Mouse (Mus musculus): Measurements from ENCODE around the gene H2-T23. TPM values are rescaled to one million over a fixed set of nuclear protein-coding genes. Genes with fewer than 3 reads are reported as not detected.
"Not testable (repeated sequence)": the region's sequence is repeated elsewhere in the genome, so short reads cannot be mapped to it uniquely, and the experiment has no call there.

The H2-T23 gene
- polyA plus RNA-seq (2014; fragmentation: Nextera tagmentation; extraction: Ambion mirVana), result 3.2 and 3.3 TPM in 2 replicates

DNA sequence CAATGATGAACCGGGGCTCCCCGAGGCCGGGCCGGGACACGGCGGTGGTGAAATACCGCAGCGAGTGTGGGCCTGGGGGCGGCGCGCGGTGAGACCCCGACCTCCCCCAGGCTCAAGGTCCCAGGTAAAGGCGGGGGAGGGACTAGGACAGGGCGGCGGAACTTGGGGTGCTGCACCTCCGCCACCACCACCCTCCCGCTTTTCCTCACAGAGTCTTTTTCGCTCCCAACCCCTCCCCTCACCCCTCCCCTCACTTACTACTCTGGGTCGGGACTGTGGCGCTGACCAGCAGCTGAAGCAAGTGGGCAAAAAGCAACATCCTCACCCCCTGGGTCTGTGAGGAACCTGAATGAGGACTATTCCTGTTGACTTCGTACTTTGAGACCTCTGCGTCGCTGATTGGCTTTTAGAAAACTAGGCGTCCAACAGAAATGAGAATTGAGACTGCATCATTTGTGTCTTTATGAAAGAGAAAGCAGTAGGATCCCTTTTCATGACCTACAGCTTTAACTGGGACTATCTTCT is at the start of gene H2-T23:
TSS of gene H2-T23 (minus strand) at position 505 of the 525 bp plus-strand sequence.
- H3K36me3 ChIP-seq (ENCODE audit: control insufficient read depth, insufficient read depth, low read length); H3K4me1 ChIP-seq (ENCODE audit: control insufficient read depth, insufficient read depth, low read length); H3K27ac ChIP-seq (ENCODE audit: low read depth, low read length); H3K9me3 ChIP-seq (ENCODE audit: control insufficient read depth, low read length); H3K27me3 ChIP-seq (ENCODE audit: control insufficient read depth, insufficient read depth, low read length): not testable (repeated sequence)
- peak; percentile 33; the same call in 1 of the 2 replicates for ATAC-seq (ENCODE audit: low FRiP score)
- 1% methylated on average over 25 of the region's 25 CpGs for WGBS
- Histone ChIP-seq H3K4me3 (ENCODE audit: low read depth, low read length) (peak within 1 kb of the TSS; percentile 37), H3K9ac (ENCODE audit: low read length) (peak within 1 kb of the TSS; percentile 60), H3K4me2 (peak within 1 kb of the TSS; percentile 69)
- DNase-seq (ENCODE audit: low spot score, missing footprints), result peak; percentile 88

DNA sequence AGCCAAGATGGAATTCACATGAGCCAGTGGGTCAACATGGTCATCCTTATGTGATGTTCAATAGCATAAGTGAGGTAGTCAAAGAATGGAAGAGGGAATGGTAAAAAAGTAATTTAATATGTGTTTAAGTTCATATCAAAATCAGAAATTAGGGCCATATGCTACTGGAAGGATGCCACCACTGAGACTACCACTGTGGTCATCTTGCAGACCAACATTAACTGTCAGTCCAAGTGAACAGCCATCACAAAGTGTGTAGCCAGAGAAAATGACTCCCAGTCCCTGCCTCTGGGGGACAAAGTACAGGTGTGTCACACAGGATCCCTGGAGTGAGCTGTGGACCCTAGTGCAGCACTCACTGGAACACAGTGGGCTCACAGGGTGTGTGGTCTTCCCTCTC is 49.2 kb upstream of the H2-T23 start:
- peak; percentile 66 for DNase-seq (ENCODE audit: low spot score, missing footprints)
- not testable (repeated sequence) for ATAC-seq (ENCODE audit: low FRiP score); H3K9me3 ChIP-seq (ENCODE audit: control insufficient read depth, low read length); H3K9ac ChIP-seq (ENCODE audit: low read length); H3K4me2 ChIP-seq; H3K4me3 ChIP-seq (ENCODE audit: low read depth, low read length); H3K27ac ChIP-seq (ENCODE audit: low read depth, low read length); H3K4me1 ChIP-seq (ENCODE audit: control insufficient read depth, insufficient read depth, low read length); H3K27me3 ChIP-seq (ENCODE audit: control insufficient read depth, insufficient read depth, low read length); H3K36me3 ChIP-seq (ENCODE audit: control insufficient read depth, insufficient read depth, low read length)

DNA sequence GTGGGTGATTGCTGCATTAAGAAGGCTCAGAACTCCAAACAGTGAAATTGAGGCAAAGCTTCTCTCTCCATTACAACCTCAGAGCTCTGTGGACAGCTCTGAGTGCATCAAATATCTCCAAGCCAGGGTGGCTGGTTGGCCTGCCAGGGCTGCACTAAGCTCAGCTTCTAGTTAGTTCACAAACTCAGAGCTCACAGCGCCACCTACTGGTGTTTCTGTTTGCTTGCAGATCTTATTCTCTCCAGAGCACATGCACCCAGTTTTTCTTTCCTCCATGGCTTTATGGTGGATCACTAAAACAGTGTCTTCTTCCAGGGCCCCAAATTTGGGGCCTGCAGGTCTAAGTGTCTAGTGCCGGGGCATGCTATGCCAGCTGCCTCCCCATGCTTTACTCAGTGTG is 28.2 kb upstream of the H2-T23 start:
- no peak overlapping the region for H3K9ac ChIP-seq (ENCODE audit: low read length)
- no peak overlapping the region for H3K4me3 ChIP-seq (ENCODE audit: low read depth, low read length)
- H3K4me1 ChIP-seq (ENCODE audit: control insufficient read depth, insufficient read depth, low read length), result no peaks in the 10 kb centered on the region
- WGBS, result 27% methylated on average over 2 of the region's 2 CpGs
- no peaks in the 10 kb centered on the region for H3K9me3 ChIP-seq (ENCODE audit: control insufficient read depth, low read length)
- H3K27ac ChIP-seq (ENCODE audit: low read depth, low read length), result no peak overlapping the region
- DNase-seq (ENCODE audit: low spot score, missing footprints) (peak; percentile 92), ATAC-seq (ENCODE audit: low FRiP score) (no peak)
- H3K4me2 ChIP-seq, result no peak overlapping the region
- H3K36me3 ChIP-seq (ENCODE audit: control insufficient read depth, insufficient read depth, low read length), result no peaks in the 10 kb centered on the region
- H3K27me3 ChIP-seq (ENCODE audit: control insufficient read depth, insufficient read depth, low read length), result no peaks in the 10 kb centered on the region

DNA sequence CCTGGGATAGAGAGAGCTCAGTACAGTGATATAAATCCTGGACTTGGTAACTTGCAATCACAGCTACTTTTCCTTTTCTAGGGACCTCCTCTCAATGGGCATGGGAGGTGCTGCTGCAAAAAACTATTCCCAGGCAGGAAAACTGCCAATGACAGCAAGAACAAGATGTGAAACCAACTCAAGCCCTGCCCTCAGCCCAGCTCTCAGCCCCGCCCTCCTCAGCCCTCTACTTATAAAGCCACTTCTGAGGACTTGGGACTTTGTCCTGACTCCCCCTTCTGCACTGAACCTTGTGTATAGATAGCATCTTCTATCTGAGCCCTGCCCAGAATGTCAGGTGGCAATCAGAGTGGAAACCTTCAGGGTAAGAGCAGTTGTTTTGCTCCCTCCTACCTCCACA is 25.7 kb upstream of the H2-T23 start, which contains the start of gene Gm11127:
TSS of gene Gm11127 (minus strand) at position 10 of the 400 bp plus-strand sequence.
- H3K4me3 ChIP-seq (ENCODE audit: low read depth, low read length); ATAC-seq (ENCODE audit: low FRiP score); H3K27ac ChIP-seq (ENCODE audit: low read depth, low read length); DNase-seq (ENCODE audit: low spot score, missing footprints); H3K4me1 ChIP-seq (ENCODE audit: control insufficient read depth, insufficient read depth, low read length); H3K9me3 ChIP-seq (ENCODE audit: control insufficient read depth, low read length); H3K27me3 ChIP-seq (ENCODE audit: control insufficient read depth, insufficient read depth, low read length); H3K36me3 ChIP-seq (ENCODE audit: control insufficient read depth, insufficient read depth, low read length); H3K4me2 ChIP-seq; H3K9ac ChIP-seq (ENCODE audit: low read length): not testable (repeated sequence)
- WGBS, result 59% methylated on average over 1 of the region's 1 CpGs

GRCm38 (mm10) chr17:36057927-36058326 is 25.3 kb upstream of the H2-T23 start:
- not testable (repeated sequence) for DNase-seq (ENCODE audit: low spot score, missing footprints); H3K36me3 ChIP-seq (ENCODE audit: control insufficient read depth, insufficient read depth, low read length); H3K9me3 ChIP-seq (ENCODE audit: control insufficient read depth, low read length); H3K27ac ChIP-seq (ENCODE audit: low read depth, low read length); H3K9ac ChIP-seq (ENCODE audit: low read length); H3K4me3 ChIP-seq (ENCODE audit: low read depth, low read length); ATAC-seq (ENCODE audit: low FRiP score); H3K4me1 ChIP-seq (ENCODE audit: control insufficient read depth, insufficient read depth, low read length); H3K4me2 ChIP-seq; H3K27me3 ChIP-seq (ENCODE audit: control insufficient read depth, insufficient read depth, low read length)
- 88% methylated on average over 23 of the region's 25 CpGs for WGBS

GRCm38 (mm10) chr17:36043286-36043685 is 10.6 kb upstream of the H2-T23 start:
- Histone ChIP-seq H3K27ac (ENCODE audit: low read depth, low read length) (no peak overlapping the region), H3K9me3 (ENCODE audit: control insufficient read depth, low read length) (no peaks in the 10 kb centered on the region), H3K4me2 (peak overlapping the region; percentile 60; the same call in 1 of the 2 replicates), H3K36me3 (ENCODE audit: control insufficient read depth, insufficient read depth, low read length) (no peaks in the 10 kb centered on the region), H3K27me3 (ENCODE audit: control insufficient read depth, insufficient read depth, low read length) (no peaks in the 10 kb centered on the region), H3K4me3 (ENCODE audit: low read depth, low read length) (no peak overlapping the region), H3K9ac (ENCODE audit: low read length) (no peak overlapping the region), H3K4me1 (ENCODE audit: control insufficient read depth, insufficient read depth, low read length) (no peaks in the 10 kb centered on the region)
- ATAC-seq (ENCODE audit: low FRiP score), result no peak
- no peak for DNase-seq (ENCODE audit: low spot score, missing footprints)
- 83% methylated on average over 3 of the region's 3 CpGs for WGBS

DNA sequence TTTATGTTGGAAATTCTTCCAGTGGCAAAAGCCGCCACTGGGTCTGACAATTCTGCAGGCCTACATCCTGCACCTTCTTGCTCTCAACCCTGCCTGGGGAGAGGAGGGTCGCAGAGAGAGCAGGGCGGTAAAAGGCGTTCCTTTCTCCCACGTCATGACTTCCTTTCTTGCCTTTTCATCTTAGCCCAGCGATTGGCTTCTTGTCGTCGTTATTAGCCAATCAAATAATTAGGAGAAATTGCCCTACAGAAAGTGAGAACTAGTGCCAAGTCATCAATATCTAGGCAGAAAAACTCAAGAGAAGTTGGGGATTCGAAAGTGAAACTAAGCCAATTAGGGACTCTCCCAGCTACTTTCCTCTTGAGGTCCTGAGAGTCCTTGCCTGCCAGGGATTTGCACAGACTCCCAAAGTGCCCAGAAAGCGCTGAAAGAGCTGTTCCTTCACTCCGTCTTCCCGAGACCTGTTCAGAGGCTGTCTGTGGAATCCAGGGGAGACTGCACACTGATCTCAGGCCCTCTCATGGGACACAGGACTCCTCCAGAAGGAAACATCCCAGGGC is 10.0 kb upstream of the H2-T23 start, which contains the start of the genes H2-T22 and Gm6034:
TSS of gene H2-T22 (minus strand) at position 138 of the 560 bp plus-strand sequence.
TSS of gene Gm6034 (plus strand) at position 352 of the 560 bp plus-strand sequence.
- not testable (repeated sequence) for H3K36me3 ChIP-seq (ENCODE audit: control insufficient read depth, insufficient read depth, low read length); H3K4me1 ChIP-seq (ENCODE audit: control insufficient read depth, insufficient read depth, low read length); H3K9me3 ChIP-seq (ENCODE audit: control insufficient read depth, low read length); H3K27ac ChIP-seq (ENCODE audit: low read depth, low read length); H3K27me3 ChIP-seq (ENCODE audit: control insufficient read depth, insufficient read depth, low read length)
- peak; percentile 93 for ATAC-seq (ENCODE audit: low FRiP score)
- DNase-seq (ENCODE audit: low spot score, missing footprints), result peak; percentile 92
- 1% methylated on average over 12 of the region's 12 CpGs for WGBS
- peak within 1 kb of the TSS; percentile 40; the same call in 1 of the 2 replicates for H3K9ac ChIP-seq (ENCODE audit: low read length)
- H3K4me2 ChIP-seq, result peak within 1 kb of the TSS; percentile 60
- H3K4me3 ChIP-seq (ENCODE audit: low read depth, low read length), result peak within 1 kb of the TSS; percentile 25

- not testable (repeated sequence) for H3K27me3 ChIP-seq (ENCODE audit: control insufficient read depth, insufficient read depth, low read length); H3K9me3 ChIP-seq (ENCODE audit: control insufficient read depth, low read length); H3K4me1 ChIP-seq (ENCODE audit: control insufficient read depth, insufficient read depth, low read length); H3K27ac ChIP-seq (ENCODE audit: low read depth, low read length); H3K36me3 ChIP-seq (ENCODE audit: control insufficient read depth, insufficient read depth, low read length)
- WGBS, result 2% methylated on average over 14 of the region's 19 CpGs
- DNase-seq (ENCODE audit: low spot score, missing footprints) (peak; percentile 85), ATAC-seq (ENCODE audit: low FRiP score) (peak; percentile 85)
- H3K4me3 ChIP-seq (ENCODE audit: low read depth, low read length), result peak overlapping the region; percentile 25
- peak overlapping the region; percentile 60 for H3K4me2 ChIP-seq
- peak overlapping the region; percentile 40; the same call in 1 of the 2 replicates for H3K9ac ChIP-seq (ENCODE audit: low read length)
Measured at GRCm38 (mm10) chr17:36042055-36042454, 9.4 kb upstream of the H2-T23 start.

DNA sequence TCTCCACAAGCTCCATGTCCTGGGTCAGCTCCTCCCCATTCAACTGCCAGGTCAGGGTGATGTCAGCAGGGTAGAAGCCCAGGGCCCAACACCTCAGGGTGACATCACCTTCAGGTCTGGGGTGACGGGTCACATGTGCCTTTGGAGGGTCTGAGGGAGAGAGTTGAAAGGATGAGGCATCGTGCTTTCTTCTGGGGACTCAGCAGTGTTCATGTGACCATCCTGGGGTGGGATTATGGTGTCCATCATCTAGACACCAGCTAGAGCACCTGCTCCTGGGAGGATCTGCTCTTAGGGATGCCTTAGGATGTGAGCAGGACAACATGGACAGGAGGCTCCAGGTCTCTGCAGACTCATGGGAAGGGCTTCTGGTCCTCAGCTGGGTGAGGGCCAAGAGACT is 7.9 kb upstream of the H2-T23 start:
- not testable (repeated sequence) for H3K9me3 ChIP-seq (ENCODE audit: control insufficient read depth, low read length); ATAC-seq (ENCODE audit: low FRiP score); H3K4me3 ChIP-seq (ENCODE audit: low read depth, low read length); H3K4me1 ChIP-seq (ENCODE audit: control insufficient read depth, insufficient read depth, low read length); H3K4me2 ChIP-seq; H3K9ac ChIP-seq (ENCODE audit: low read length); H3K27me3 ChIP-seq (ENCODE audit: control insufficient read depth, insufficient read depth, low read length); DNase-seq (ENCODE audit: low spot score, missing footprints); H3K27ac ChIP-seq (ENCODE audit: low read depth, low read length); H3K36me3 ChIP-seq (ENCODE audit: control insufficient read depth, insufficient read depth, low read length)
- 89% methylated on average over 2 of the region's 2 CpGs for WGBS
